Mouse (Mus musculus) hindbrain, embryonic 13.5 days (tissue): ENCODE measurements around the gene Ect2l. TPM values are rescaled to one million over a fixed set of nuclear protein-coding genes. Genes with fewer than 3 reads are reported as not detected.

Experiments
- ATAC-seq: fragments of 200-750 bp; cut with Nextera tagmentation; 2 replicates; pipeline ENCODE4 v1.8.0; 2017; ENCODE audit warnings: moderate TSS enrichment; ENCODE audit not compliant: low FRiP score
- H3K27ac ChIP-seq: fragments of 300-500 bp; sonication (generic); 2 replicates; pipeline ENCODE4 v1.5.1; 2015; ENCODE audit warnings: inconsistent platforms, mild to moderate bottlenecking, moderate library complexity
- H3K27me3 ChIP-seq: fragments of 300-500 bp; sonication (generic); 2 replicates; pipeline ENCODE4 v1.6.1; 2015; ENCODE audit warnings: mild to moderate bottlenecking, inconsistent platforms
- H3K36me3 ChIP-seq: fragments of 300-500 bp; sonication (generic); 2 replicates; pipeline ENCODE4 v1.6.1; 2015; ENCODE audit warnings: mild to moderate bottlenecking, inconsistent platforms
- H3K4me1 ChIP-seq: fragments of 300-500 bp; sonication (generic); replicated peaks from 2 replicates; pipeline ENCODE4 v1.6.1; 2015; ENCODE audit warnings: inconsistent platforms
- H3K4me2 ChIP-seq: fragments of 300-500 bp; sonication (generic); 2 replicates; pipeline ENCODE4 v1.6.1; 2015; ENCODE audit warnings: inconsistent platforms, mild to moderate bottlenecking, moderate library complexity
- H3K4me3 ChIP-seq: fragments of 300-500 bp; sonication (generic); 2 replicates; pipeline ENCODE4 v1.5.1; 2015; ENCODE audit warnings: mild to moderate bottlenecking, inconsistent platforms
- H3K9ac ChIP-seq: fragments of 300-500 bp; sonication (generic); 2 replicates; pipeline ENCODE4 v1.6.1; 2015; ENCODE audit warnings: mild to moderate bottlenecking, inconsistent platforms
- H3K9me3 ChIP-seq: fragments of 300-500 bp; sonication (generic); 2 replicates; pipeline ENCODE4 v1.6.1; 2016; ENCODE audit warnings: inconsistent platforms
- WGBS: fragments of 180-500 bp; shearing (Covaris S2); methylation state at CpG from one replicate; pipeline ENCODE4 v1.1.7; 2015; 5-methylcytosine and 5-hydroxymethylcytosine counted together
- polyA plus RNA-seq: library from polyadenylated mRNA; unstranded; fragments of >200 nt; fragmentation: Nextera tagmentation; extraction: Ambion mirVana; gene quantifications from 2 replicates; pipeline ENCODE4 v1.2.1, GENCODE M21; 2015

Gene Ect2l
- 0.27 and 0.62 TPM in 2 replicates for polyA plus RNA-seq

GRCm38 (mm10) chr10:18210726-18211125 lies at the start of gene Ect2l:
TSS of gene Ect2l (minus strand) at chr10:18210890.
- no peaks in the 10 kb centered on the region for H3K27me3 ChIP-seq
- H3K9me3 ChIP-seq, result no peaks in the 10 kb centered on the region
- H3K4me2 ChIP-seq, result peak within 1 kb of the TSS; percentile 40
- no peak for ATAC-seq
- peaks cover 3% of the 10 kb centered on the region; the same call in 1 of the 2 replicates for H3K4me1 ChIP-seq
- H3K4me3 ChIP-seq, result no peak within 1 kb of the TSS
- H3K9ac ChIP-seq, result no peak within 1 kb of the TSS
- peaks cover 4% of the 10 kb centered on the region for H3K36me3 ChIP-seq
- 15% methylated on average over 11 of the region's 11 CpGs for whole genome bisulfite sequencing
- H3K27ac ChIP-seq, result no peak within 1 kb of the TSS

GRCm38 (mm10) chr10:18251345-18251744 lies 40.7 kb upstream of the Ect2l start:
- H3K4me3 ChIP-seq, result no peak overlapping the region
- no peak for ATAC-seq
- H3K4me1 ChIP-seq, result no peaks in the 10 kb centered on the region
- no peak overlapping the region for H3K4me2 ChIP-seq
- no peak overlapping the region for H3K27ac ChIP-seq
- WGBS, result 78% methylated on average over 4 of the region's 4 CpGs
- no peaks in the 10 kb centered on the region for H3K36me3 ChIP-seq
- no peak overlapping the region for H3K9ac ChIP-seq
- no peaks in the 10 kb centered on the region for H3K27me3 ChIP-seq
- H3K9me3 ChIP-seq, result no peaks in the 10 kb centered on the region

- Histone ChIP-seq H3K9ac (no peak overlapping the region), H3K4me1 (no peaks in the 10 kb centered on the region), H3K36me3 (no peaks in the 10 kb centered on the region), H3K27ac (no peak overlapping the region), H3K9me3 (no peaks in the 10 kb centered on the region), H3K27me3 (no peaks in the 10 kb centered on the region), H3K4me3 (no peak overlapping the region), H3K4me2 (no peak overlapping the region)
- ATAC-seq, result no peak
- WGBS, result 56% methylated on average over 2 of the region's 2 CpGs
Measured at GRCm38 (mm10) chr10:18243614-18244013, 32.9 kb upstream of the Ect2l start.

- Histone ChIP-seq H3K4me2 (no peak overlapping the region), H3K36me3 (no peaks in the 10 kb centered on the region), H3K9ac (no peak overlapping the region), H3K27me3 (no peaks in the 10 kb centered on the region), H3K9me3 (no peaks in the 10 kb centered on the region), H3K27ac (no peak overlapping the region), H3K4me3 (no peak overlapping the region), H3K4me1 (peaks cover 5% of the 10 kb centered on the region)
- 94% methylated on average over 7 of the region's 7 CpGs for WGBS
- ATAC-seq, result no peak
Measured at GRCm38 (mm10) chr10:18237191-18237590, 26.5 kb upstream of the Ect2l start.

GRCm38 (mm10) chr10:18236328-18236927 lies 25.7 kb upstream of the Ect2l start:
- Histone ChIP-seq H3K9me3 (no peaks in the 10 kb centered on the region), H3K9ac (no peak overlapping the region), H3K27me3 (no peaks in the 10 kb centered on the region), H3K4me2 (no peak overlapping the region), H3K4me3 (no peak overlapping the region), H3K36me3 (no peaks in the 10 kb centered on the region), H3K27ac (no peak overlapping the region), H3K4me1 (peaks cover 5% of the 10 kb centered on the region)
- 85% methylated on average over 5 of the region's 5 CpGs for WGBS
- ATAC-seq, result no peak

GRCm38 (mm10) chr10:18235402-18235747 lies 24.7 kb upstream of the Ect2l start:
- Histone ChIP-seq H3K27me3 (no peaks in the 10 kb centered on the region), H3K4me2 (peak overlapping the region; percentile 57), H3K9me3 (no peaks in the 10 kb centered on the region), H3K27ac (peak overlapping the region; percentile 88; the same call in 1 of the 2 replicates), H3K4me3 (peak overlapping the region; percentile 75), H3K4me1 (peaks cover 5% of the 10 kb centered on the region), H3K9ac (peak overlapping the region; percentile 81), H3K36me3 (no peaks in the 10 kb centered on the region)
- 11% methylated on average over 14 of the region's 14 CpGs for WGBS
- ATAC-seq, result peak; percentile 76

GRCm38 (mm10) chr10:18234560-18235401 lies 24.1 kb upstream of the Ect2l start, which contains the start of gene Ccdc28a:
TSS of gene Ccdc28a (minus strand) at chr10:18234998.
- peak; percentile 99 for ATAC-seq
- peak within 1 kb of the TSS; percentile 81 for H3K9ac ChIP-seq
- peak within 1 kb of the TSS; percentile 75 for H3K4me3 ChIP-seq

GRCm38 (mm10) chr10:18233891-18234290 lies 23.2 kb upstream of the Ect2l start:
- 58% methylated on average over 3 of the region's 3 CpGs for WGBS
- peak overlapping the region; percentile 75 for H3K4me3 ChIP-seq
- H3K27me3 ChIP-seq, result no peaks in the 10 kb centered on the region
- H3K27ac ChIP-seq, result no peak overlapping the region
- peaks cover 5% of the 10 kb centered on the region for H3K4me1 ChIP-seq
- no peaks in the 10 kb centered on the region for H3K9me3 ChIP-seq
- ATAC-seq, result no peak
- peak overlapping the region; percentile 81; the same call in 1 of the 2 replicates for H3K9ac ChIP-seq
- no peaks in the 10 kb centered on the region for H3K36me3 ChIP-seq
- peak overlapping the region; percentile 80 for H3K4me2 ChIP-seq

More at GRCm38 (mm10) chr10:18234560-18235401, 24.1 kb upstream of the Ect2l start, which contains the start of gene Ccdc28a:
- H3K4me2 ChIP-seq, result peak within 1 kb of the TSS; percentile 80
- no peaks in the 10 kb centered on the region for H3K9me3 ChIP-seq
- no peaks in the 10 kb centered on the region for H3K36me3 ChIP-seq
- peaks cover 5% of the 10 kb centered on the region for H3K4me1 ChIP-seq
- no peaks in the 10 kb centered on the region for H3K27me3 ChIP-seq
- H3K27ac ChIP-seq, result peak within 1 kb of the TSS; percentile 88
- WGBS, result under 1% methylated on average over 41 of the region's 41 CpGs

GRCm38 (mm10) chr10:18224386-18224785 lies 13.7 kb upstream of the Ect2l start:
- Histone ChIP-seq H3K4me3 (no peak overlapping the region), H3K27me3 (no peaks in the 10 kb centered on the region), H3K4me1 (no peaks in the 10 kb centered on the region), H3K9ac (no peak overlapping the region), H3K36me3 (no peaks in the 10 kb centered on the region), H3K9me3 (no peaks in the 10 kb centered on the region), H3K4me2 (no peak overlapping the region), H3K27ac (no peak overlapping the region)
- ATAC-seq, result no peak
- 93% methylated on average over 3 of the region's 3 CpGs for WGBS

GRCm38 (mm10) chr10:18219351-18219750 lies 8.7 kb upstream of the Ect2l start:
- Histone ChIP-seq H3K9ac (no peak overlapping the region), H3K9me3 (no peaks in the 10 kb centered on the region), H3K4me2 (no peak overlapping the region), H3K4me3 (no peak overlapping the region), H3K27ac (no peak overlapping the region), H3K4me1 (no peaks in the 10 kb centered on the region), H3K36me3 (peaks cover 4% of the 10 kb centered on the region; the same call in 1 of the 2 replicates), H3K27me3 (no peaks in the 10 kb centered on the region)
- WGBS, result 93% methylated on average over 10 of the region's 10 CpGs
- ATAC-seq, result no peak

GRCm38 (mm10) chr10:18214124-18214523 lies 3.4 kb upstream of the Ect2l start:
- WGBS, result 94% methylated on average over 5 of the region's 5 CpGs
- Histone ChIP-seq H3K4me1 (peaks cover 3% of the 10 kb centered on the region; the same call in 1 of the 2 replicates), H3K4me2 (no peak overlapping the region), H3K4me3 (no peak overlapping the region), H3K9ac (no peak overlapping the region), H3K36me3 (peaks cover 8% of the 10 kb centered on the region), H3K27me3 (no peaks in the 10 kb centered on the region), H3K9me3 (no peaks in the 10 kb centered on the region), H3K27ac (no peak overlapping the region)
- no peak for ATAC-seq

GRCm38 (mm10) chr10:18213373-18213772 lies 2.7 kb upstream of the Ect2l start:
- H3K4me1 ChIP-seq, result peaks cover 3% of the 10 kb centered on the region; the same call in 1 of the 2 replicates
- no peak overlapping the region for H3K4me3 ChIP-seq
- no peak overlapping the region for H3K9ac ChIP-seq
- 87% methylated on average over 4 of the region's 4 CpGs for WGBS
- ATAC-seq, result no peak
- no peak overlapping the region for H3K27ac ChIP-seq
- H3K27me3 ChIP-seq, result no peaks in the 10 kb centered on the region
- no peaks in the 10 kb centered on the region for H3K9me3 ChIP-seq
- peaks cover 6% of the 10 kb centered on the region for H3K36me3 ChIP-seq
- no peak overlapping the region for H3K4me2 ChIP-seq
